12 mouse cellular contexts compared by ENCODE assay signal in genomic region chr6:72660391-72660720, GRCm38 (mm10). TPM values are rescaled to one million over a fixed set of nuclear protein-coding genes. Genes with fewer than 3 reads are reported as not detected.
DNase-seq lines count a peak whose midpoint lies in the region; ATAC-seq and TF ChIP-seq lines count a peak whose summit lies in the region.
"Had no signal": no experiment of that assay in that cellular context is flagged by ENCODE, and none has a peak within 500 bp of the region (broad histone marks: within the 10 kb centered on the region; RNA-seq: fewer than 3 reads in every experiment).

No protein-coding gene starts in this region.

- H3K27me3 ChIP-seq in cerebellum, adult 2 months (ENCODE audit: control insufficient read depth, insufficient read depth, low read length) = no peaks in the 10 kb centered on the region
- H3K27me3 ChIP-seq in kidney, embryonic 14.5 days (ENCODE audit: control insufficient read depth, insufficient read depth, low read length) = no peaks in the 10 kb centered on the region
- no peaks in the 10 kb centered on the region for H3K27me3 ChIP-seq in embryonic facial prominence, embryonic 10.5 days (replicated peaks; ENCODE audit: low read depth, poor library complexity, severe bottlenecking)
- H3K27me3 ChIP-seq in limb, embryonic 10.5 days (ENCODE audit: low read depth, poor library complexity, severe bottlenecking) = no peaks in the 10 kb centered on the region
- H3K27me3 ChIP-seq in midbrain, postnatal 0 days (ENCODE audit: insufficient read depth, low read length) = no peaks in the 10 kb centered on the region

- no peak overlapping the region for H3K9ac ChIP-seq in kidney, embryonic 14.5 days (ENCODE audit: low read depth, low read length)
- no peak overlapping the region for H3K9ac ChIP-seq in midbrain, postnatal 0 days (replicated peaks; ENCODE audit: low read length, poor library complexity, severe bottlenecking)

- H3K4me1 ChIP-seq in cerebellum, adult 2 months (ENCODE audit: control insufficient read depth, insufficient read depth, low read length) = no peaks in the 10 kb centered on the region
- peaks cover 53% of the 10 kb centered on the region for H3K4me1 ChIP-seq in kidney, embryonic 14.5 days (ENCODE audit: control insufficient read depth, insufficient read depth, low read length)
- peaks cover 84% of the 10 kb centered on the region for H3K4me1 ChIP-seq in embryonic facial prominence, embryonic 10.5 days
- peaks cover 66% of the 10 kb centered on the region for H3K4me1 ChIP-seq in limb, embryonic 10.5 days
- H3K4me1 ChIP-seq in midbrain, postnatal 0 days (ENCODE audit: insufficient read depth, low read length) = peaks cover 4% of the 10 kb centered on the region; the same call in 1 of the 2 replicates

- H3K4me3 ChIP-seq in cerebellum, adult 2 months (replicated peaks; ENCODE audit: insufficient read depth, low read depth, low read length) = no peak overlapping the region
- no peak overlapping the region for H3K4me3 ChIP-seq in kidney, embryonic 14.5 days (ENCODE audit: low read length)
- no peak overlapping the region for H3K4me3 ChIP-seq in embryonic facial prominence, embryonic 10.5 days
- H3K4me3 ChIP-seq in limb, embryonic 10.5 days = no peak overlapping the region
- no peak overlapping the region for H3K4me3 ChIP-seq in midbrain, postnatal 0 days (ENCODE audit: low read depth, low read length)
- H3K4me3 ChIP-seq: erythroblast, embryonic 14.5 days had no signal

- no peak overlapping the region for H3K27ac ChIP-seq in cerebellum, adult 2 months (ENCODE audit: insufficient read depth, low read length)
- peak overlapping the region; percentile 60; the same call in 1 of the 2 replicates for H3K27ac ChIP-seq in kidney, embryonic 14.5 days (ENCODE audit: low read depth, low read length)
- H3K27ac ChIP-seq in embryonic facial prominence, embryonic 10.5 days (replicated peaks) = peak overlapping the region; percentile 69
- peak overlapping the region; percentile 15; the same call in 1 of the 2 replicates for H3K27ac ChIP-seq in limb, embryonic 10.5 days
- H3K27ac ChIP-seq in midbrain, postnatal 0 days (ENCODE audit: low read depth, low read length) = no peak overlapping the region

- no peak for TF ChIP-seq CTCF in cerebellum, adult 2 months (IDR thresholded peaks at IDR 0.05; ENCODE audit: borderline replicate concordance, insufficient read depth, low read depth, low read length)
- TF ChIP-seq CTCF in midbrain, postnatal 0 days (IDR thresholded peaks at IDR 0.05) = no peak

- ATAC-seq in kidney, embryonic 14.5 days (ENCODE audit: low FRiP score, low TSS enrichment) = no peak
- ATAC-seq in midbrain, postnatal 0 days (ENCODE audit: low FRiP score) = no peak

- TF ChIP-seq POLR2A in cerebellum, adult 2 months (IDR thresholded peaks at IDR 0.05; ENCODE audit: borderline replicate concordance, insufficient read depth, low read length) = no peak

- no peak overlapping the region for H3K4me2 ChIP-seq in kidney, embryonic 14.5 days (replicated peaks; ENCODE audit: low read depth, low read length)
- H3K4me2 ChIP-seq in midbrain, postnatal 0 days (ENCODE audit: low read depth, low read length, poor library complexity, severe bottlenecking) = no peak overlapping the region

- peak; percentile 40 to 54 for DNase-seq in cerebellum, postnatal 10 days
- DNase-seq in cerebellum, adult 2 months = no peak
- DNase-seq in kidney, adult 8-10 months = no peak
- DNase-seq in embryonic facial prominence, embryonic 10.5 days (ENCODE audit: low spot score) = no peak
- no peak for DNase-seq in limb, embryonic 10.5 days (ENCODE audit: low spot score)
- DNase-seq in frontal cortex, postnatal 25 days (ENCODE audit: low spot score in 2 of 2) = no peak
- DNase-seq in midbrain, postnatal 0 days (ENCODE audit: low spot score) = no peak
- DNase-seq: adrenal gland, postnatal 25 days; cerebellum, adult 9-10 months; lung, postnatal 36 days had no signal

- 22% methylated on average over 6 of the region's 6 CpGs for WGBS in cerebellum, adult 2 months
- WGBS in kidney, embryonic 14.5 days = 66% methylated on average over 6 of the region's 6 CpGs
- 89% methylated on average over 6 of the region's 6 CpGs for WGBS in embryonic facial prominence, embryonic 10.5 days
- WGBS in limb, embryonic 10.5 days = 90% methylated on average over 6 of the region's 6 CpGs
- WGBS in midbrain, postnatal 0 days = 65% methylated on average over 6 of the region's 6 CpGs

- H3K9me3 ChIP-seq in kidney, embryonic 14.5 days (ENCODE audit: control insufficient read depth, low read length) = no peaks in the 10 kb centered on the region
- H3K9me3 ChIP-seq in embryonic facial prominence, embryonic 10.5 days = no peaks in the 10 kb centered on the region
- H3K9me3 ChIP-seq in limb, embryonic 10.5 days (replicated peaks) = no peaks in the 10 kb centered on the region
- no peaks in the 10 kb centered on the region for H3K9me3 ChIP-seq in midbrain, postnatal 0 days (ENCODE audit: low read length)

- H3K36me3 ChIP-seq in kidney, embryonic 14.5 days (ENCODE audit: control insufficient read depth, insufficient read depth, low read length) = no peaks in the 10 kb centered on the region
- H3K36me3 ChIP-seq in embryonic facial prominence, embryonic 10.5 days (replicated peaks) = 0 out of 2 replicates have a peak, but pooled peaks cover 11% of the 10 kb centered on the region
- H3K36me3 ChIP-seq in limb, embryonic 10.5 days = 0 out of 2 replicates have a peak, but pooled peaks cover 2% of the 10 kb centered on the region
- H3K36me3 ChIP-seq in midbrain, postnatal 0 days (ENCODE audit: insufficient read depth, low read length) = no peaks in the 10 kb centered on the region

RNA-seq across cellular contexts. Expression of gene Tgoln1, which starts 43.6 kb away (rescaled TPM):
- 96.1 and 96.8 TPM in 2 replicates for polyA plus RNA-seq in cerebellum, adult 2 months (2012; rRNA removed)
- polyA plus RNA-seq in kidney, embryonic 14.5 days (2014; fragmentation: Nextera tagmentation; extraction: Ambion mirVana) = 22.5 and 39.6 TPM in 2 replicates
- polyA plus RNA-seq in embryonic facial prominence, embryonic 10.5 days (2016; fragmentation: Nextera tagmentation; extraction: Ambion mirVana) = 26.2 and 27.9 TPM in 2 replicates
- polyA plus RNA-seq in limb, embryonic 10.5 days (2016; fragmentation: Nextera tagmentation; extraction: Ambion mirVana) = 22.2 and 24.5 TPM in 2 replicates
- 34.2 and 36.2 TPM in 2 replicates for total RNA-seq in midbrain, postnatal 0 days (2014; rRNA removed)
- 37.7 and 39.2 TPM in 2 replicates for polyA plus RNA-seq in midbrain, postnatal 0 days (2015; fragmentation: Nextera tagmentation; extraction: Ambion mirVana)

Comparison
In these comparisons a context has a peak if more than half of its experiments do, and no peak if none do; other contexts are left out.
1. DNase-seq: peak in cerebellum, postnatal 10 days (2 of 2); none in cerebellum, adult 2 months (0 of 2), kidney, adult 8-10 months (0 of 2), embryonic facial prominence, embryonic 10.5 days (single experiment), limb, embryonic 10.5 days (single experiment), frontal cortex, postnatal 25 days (0 of 2) and midbrain, postnatal 0 days (single experiment).
2. H3K27ac ChIP-seq: peak in kidney, embryonic 14.5 days (single experiment), embryonic facial prominence, embryonic 10.5 days (single experiment) and limb, embryonic 10.5 days (single experiment); none in cerebellum, adult 2 months (single experiment) and midbrain, postnatal 0 days (single experiment).